Mouse (Mus musculus) limb, embryonic 14.5 days (tissue): ENCODE results near the gene Faim2. TPM values are rescaled to one million over a fixed set of nuclear protein-coding genes. Genes with fewer than 3 reads are reported as not detected.

Source experiments
- ATAC-seq: fragments of 200-750 bp; cut with Nextera tagmentation; 2 replicates; pipeline ENCODE4 v1.8.0; 2017; ENCODE audit warnings: low read depth, moderate number of reproducible peaks, moderate TSS enrichment; ENCODE audit not compliant: low FRiP score
- DNase-seq: peaks from one replicate; pipeline ENCODE4 v3.0.0-alpha.2; 2015; ENCODE audit warnings: low spot score
- H3K27ac ChIP-seq: fragments of 300-500 bp; sonication (generic); replicated peaks from 2 replicates; pipeline ENCODE4 v1.5.1; 2014; ENCODE audit warnings: low read depth, mild to moderate bottlenecking, low read length, moderate library complexity, mixed read lengths
- H3K27me3 ChIP-seq: fragments of 300-500 bp; sonication (generic); 2 replicates; pipeline ENCODE4 v1.6.1; 2014; ENCODE audit warnings: low read length, mixed read lengths; ENCODE audit not compliant: control insufficient read depth, insufficient read depth
- H3K36me3 ChIP-seq: fragments of 300-500 bp; sonication (generic); 2 replicates; pipeline ENCODE4 v1.6.1; 2014; ENCODE audit warnings: mild to moderate bottlenecking, low read length, moderate library complexity, mixed read lengths; ENCODE audit not compliant: control insufficient read depth, insufficient read depth
- H3K4me1 ChIP-seq: fragments of 300-500 bp; sonication (generic); 2 replicates; pipeline ENCODE4 v1.6.1; 2014; ENCODE audit warnings: antibody characterized with exemption, low read length, mixed read lengths; ENCODE audit not compliant: control insufficient read depth, insufficient read depth
- H3K4me2 ChIP-seq: fragments of 300-500 bp; sonication (generic); replicated peaks from 2 replicates; pipeline ENCODE4 v1.6.1; 2014; ENCODE audit warnings: low read depth, mild to moderate bottlenecking, low read length, moderate library complexity; ENCODE audit not compliant: severe bottlenecking
- H3K4me3 ChIP-seq: fragments of 300-500 bp; sonication (generic); replicated peaks from 2 replicates; pipeline ENCODE4 v1.5.1; 2014; ENCODE audit warnings: low read length
- H3K9ac ChIP-seq: fragments of 300-500 bp; sonication (generic); 2 replicates; pipeline ENCODE4 v1.6.1; 2014; ENCODE audit warnings: mild to moderate bottlenecking, low read depth, low read length, moderate library complexity; ENCODE audit not compliant: severe bottlenecking
- H3K9me3 ChIP-seq: fragments of 300-500 bp; sonication (generic); 2 replicates; pipeline ENCODE4 v1.6.1; 2016; ENCODE audit warnings: low read length; ENCODE audit not compliant: control insufficient read depth
- POLR2A ChIP-seq: fragments of 200-500 bp; IDR thresholded peaks from 2 replicates; pipeline ENCODE4 v1.8.0; 2012; ENCODE audit warnings: inconsistent platforms, mild to moderate bottlenecking, moderate library complexity, borderline replicate concordance; ENCODE audit not compliant: insufficient read depth, insufficient read length; ENCODE audit errors: extremely low read depth
- WGBS: fragments of 180-500 bp; shearing (Covaris S2); extraction: QIAGEN DNeasy Blood & Tissue Kit; methylation state at CpG from one replicate; pipeline ENCODE4 v1.1.7; 2014; 5-methylcytosine and 5-hydroxymethylcytosine counted together
- polyA plus RNA-seq, 2 experiments: library from polyadenylated mRNA; depleted of rRNA in 1 of 2; stranded (reverse) in 1 of 2; unstranded in 1 of 2; fragments of >200 nt; fragmentation: Nextera tagmentation in 1 of 2; extraction: Ambion mirVana in 1 of 2; gene quantifications; 2 replicates each; pipeline versions ENCODE4 v1.2.1 to v1.2.3; 2012 to 2014

The Faim2 gene
- polyA plus RNA-seq, 2 experiments: 0.10 to 0.21 TPM

- Histone ChIP-seq H3K36me3 (no peaks in the 10 kb centered on the region), H3K9ac (no peak overlapping the region), H3K9me3 (no peaks in the 10 kb centered on the region), H3K27me3 (no peaks in the 10 kb centered on the region), H3K27ac (no peak overlapping the region), H3K4me2 (no peak overlapping the region), H3K4me3 (no peak overlapping the region), H3K4me1 (no peaks in the 10 kb centered on the region)
- ATAC-seq: no peak
- DNase-seq: no peak
- TF ChIP-seq POLR2A: no peak
- 64% methylated on average over 7 of the region's 7 CpGs for WGBS
Measured at GRCm38 (mm10) chr15:99520306-99520705, 7.7 kb downstream of the Faim2 start.

DNA sequence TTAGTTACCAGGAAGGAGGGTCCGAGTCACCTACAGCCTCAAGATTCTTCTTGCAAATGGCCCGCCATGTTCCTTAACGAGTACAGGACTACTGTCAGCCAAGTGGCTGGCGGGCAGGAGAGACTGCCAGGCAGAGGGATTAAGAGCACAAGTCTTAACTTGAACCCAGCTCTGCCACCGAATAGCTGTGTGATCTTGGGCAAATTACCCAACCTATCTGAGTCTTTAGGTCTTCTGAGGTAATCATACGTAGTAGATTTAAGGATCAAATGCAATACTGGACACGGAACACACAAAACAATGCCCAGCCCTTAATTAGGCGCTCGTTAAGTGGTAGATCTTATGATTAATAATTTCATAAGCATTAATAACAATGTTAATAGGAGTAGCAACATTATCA lies 8.3 kb downstream of the Faim2 start:
- H3K9ac ChIP-seq: no peak overlapping the region
- no peaks in the 10 kb centered on the region for H3K36me3 ChIP-seq
- DNase-seq (no peak), ATAC-seq (no peak)
- H3K4me2 ChIP-seq: no peak overlapping the region
- no peak overlapping the region for H3K27ac ChIP-seq
- no peaks in the 10 kb centered on the region for H3K4me1 ChIP-seq
- TF ChIP-seq POLR2A: no peak
- no peaks in the 10 kb centered on the region for H3K9me3 ChIP-seq
- WGBS: 91% methylated on average over 9 of the region's 9 CpGs
- H3K27me3 ChIP-seq: no peaks in the 10 kb centered on the region
- no peak overlapping the region for H3K4me3 ChIP-seq

DNA sequence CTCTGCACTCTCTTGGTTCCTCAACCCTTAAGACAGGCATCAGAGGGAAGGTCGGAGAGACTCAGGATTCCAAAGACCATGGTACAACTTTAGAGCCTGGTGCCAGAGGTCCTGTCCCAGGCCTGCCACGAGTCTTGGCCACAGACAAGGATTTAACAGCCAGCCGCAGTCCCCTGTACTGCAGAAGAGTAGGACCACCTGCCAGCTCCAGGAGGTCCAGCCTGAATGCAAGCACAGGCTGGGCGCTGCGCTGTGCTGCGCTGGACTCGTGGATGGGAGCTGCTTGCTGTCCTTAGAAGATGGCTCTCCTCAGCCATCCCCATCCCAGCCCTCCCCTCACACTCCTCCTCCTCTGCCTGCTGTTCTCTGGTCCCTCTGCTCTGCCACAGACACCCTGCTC lies 10.2 kb downstream of the Faim2 start:
- ATAC-seq (no peak), DNase-seq (no peak)
- Histone ChIP-seq H3K9ac (no peak overlapping the region), H3K4me3 (no peak overlapping the region), H3K4me2 (no peak overlapping the region), H3K27me3 (no peaks in the 10 kb centered on the region), H3K27ac (no peak overlapping the region), H3K36me3 (no peaks in the 10 kb centered on the region), H3K9me3 (no peaks in the 10 kb centered on the region), H3K4me1 (no peaks in the 10 kb centered on the region)
- 72% methylated on average over 7 of the region's 7 CpGs for WGBS
- TF ChIP-seq POLR2A: no peak

- no peaks in the 10 kb centered on the region for H3K36me3 ChIP-seq
- no peak for TF ChIP-seq POLR2A
- no peaks in the 10 kb centered on the region for H3K9me3 ChIP-seq
- no peak overlapping the region for H3K9ac ChIP-seq
- no peak overlapping the region for H3K4me3 ChIP-seq
- no peaks in the 10 kb centered on the region for H3K4me1 ChIP-seq
- H3K4me2 ChIP-seq: no peak overlapping the region
- ATAC-seq: no peak
- H3K27ac ChIP-seq: no peak overlapping the region
- WGBS: 34% methylated on average over 8 of the region's 8 CpGs
- DNase-seq: no peak
- H3K27me3 ChIP-seq: no peaks in the 10 kb centered on the region
Measured at GRCm38 (mm10) chr15:99516715-99517114, 11.2 kb downstream of the Faim2 start.

DNA sequence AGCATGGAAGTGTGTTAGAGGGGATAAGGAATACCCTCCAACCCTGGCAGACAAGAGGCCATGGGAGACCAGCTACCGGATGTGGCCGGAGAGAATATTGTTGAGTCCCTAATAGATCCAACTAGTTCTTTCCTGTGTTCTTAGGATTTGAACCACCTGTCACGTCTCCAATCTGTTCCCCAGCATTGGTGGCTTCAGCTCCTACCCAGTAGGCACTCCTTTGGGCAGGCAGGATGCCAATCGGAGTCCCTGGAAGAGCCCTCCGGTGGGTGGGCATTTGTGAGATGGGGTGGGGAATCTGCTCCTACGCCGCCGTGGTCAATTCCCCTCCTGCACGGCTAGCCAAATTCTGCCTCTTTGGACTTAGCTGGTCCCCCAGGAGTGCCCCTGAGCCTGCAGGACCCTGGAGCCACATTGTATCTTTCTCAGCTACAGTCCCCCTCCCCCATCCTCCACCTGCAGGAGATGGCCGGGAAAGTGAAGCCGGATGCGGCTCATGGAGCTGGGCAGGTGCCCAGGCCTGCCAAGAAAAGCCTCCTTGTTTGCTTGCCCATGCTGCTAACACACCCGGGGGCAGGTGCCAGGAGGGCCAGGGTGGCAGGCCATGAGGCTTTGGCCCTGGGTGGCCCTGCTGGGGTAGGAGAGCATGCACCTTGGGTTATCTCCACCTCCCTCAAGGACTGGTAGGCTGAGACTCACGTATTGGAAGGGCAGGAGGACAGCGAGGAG lies 16.0 kb downstream of the Faim2 start:
- no peaks in the 10 kb centered on the region for H3K27me3 ChIP-seq
- no peak overlapping the region for H3K4me3 ChIP-seq
- DNase-seq: no peak
- 81% methylated on average over 15 of the region's 15 CpGs for WGBS
- H3K9ac ChIP-seq: no peak overlapping the region
- no peak overlapping the region for H3K4me2 ChIP-seq
- no peaks in the 10 kb centered on the region for H3K9me3 ChIP-seq
- no peaks in the 10 kb centered on the region for H3K36me3 ChIP-seq
- ATAC-seq: no peak
- H3K4me1 ChIP-seq: no peaks in the 10 kb centered on the region
- TF ChIP-seq POLR2A: no peak
- no peak overlapping the region for H3K27ac ChIP-seq
